ENCODE assay signal across 8 mouse cellular contexts in the genomic region with DNA sequence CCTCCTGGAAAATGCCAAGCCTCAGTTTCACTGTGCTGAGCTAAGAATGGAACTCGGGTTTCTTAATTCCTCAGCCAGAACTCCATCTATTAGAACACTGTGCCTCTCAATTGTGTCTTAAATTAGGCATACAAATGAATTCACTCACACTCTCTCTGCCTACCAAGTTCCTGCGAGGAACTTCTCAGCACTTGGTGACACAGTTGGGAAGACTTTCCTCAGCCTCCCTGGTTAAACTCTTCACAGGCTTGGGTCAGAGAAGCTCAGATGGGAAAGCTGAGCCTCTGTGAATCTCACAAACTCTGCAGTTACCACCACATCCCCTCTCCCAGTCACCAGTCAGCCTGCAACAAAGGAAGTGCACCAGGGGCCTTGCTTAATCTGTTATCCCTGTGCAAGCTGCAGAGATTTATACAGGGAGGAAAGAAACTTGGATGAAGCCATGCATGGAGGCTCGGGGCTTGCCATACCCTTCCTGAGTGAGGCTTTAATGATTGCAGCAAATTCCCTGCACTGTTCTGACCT.
DNase-seq lines count a peak whose midpoint lies in the region; ATAC-seq and TF ChIP-seq lines count a peak whose summit lies in the region.

No protein-coding gene starts in this region.

- peaks cover 49% of the 10 kb centered on the region for H3K4me1 ChIP-seq in heart, embryonic 13.5 days
- no peaks in the 10 kb centered on the region for H3K4me1 ChIP-seq in neural tube, embryonic 12.5 days
- H3K4me1 ChIP-seq in thymus, adult 2 months (replicated peaks; ENCODE audit: control insufficient read depth, insufficient read depth, low read length), result no peaks in the 10 kb centered on the region

- H3K36me3 ChIP-seq in heart, embryonic 13.5 days, result no peaks in the 10 kb centered on the region
- no peaks in the 10 kb centered on the region for H3K36me3 ChIP-seq in neural tube, embryonic 12.5 days
- H3K36me3 ChIP-seq in thymus, adult 2 months (ENCODE audit: control insufficient read depth, insufficient read depth, low read length), result no peaks in the 10 kb centered on the region

- H3K27ac ChIP-seq in heart, embryonic 13.5 days (replicated peaks), result peak overlapping the region; percentile 40
- H3K27ac ChIP-seq in neural tube, embryonic 12.5 days, result no peak overlapping the region
- H3K27ac ChIP-seq in thymus, adult 2 months (ENCODE audit: control insufficient read depth, insufficient read depth, low read length), result no peak overlapping the region

- intact Hi-C loops in heart, postnatal 14 days (cut with DNase I), result no loop called here

- no peak for ATAC-seq in heart, embryonic 13.5 days (ENCODE audit: extremely low read depth, insufficient number of reproducible peaks, low FRiP score, low TSS enrichment)
- 0 out of 2 replicates have a peak, but pooled peaks have one; percentile 25 for ATAC-seq in neural tube, embryonic 12.5 days (ENCODE audit: low FRiP score, low read depth)

- no peak for TF ChIP-seq POLR2A in thymus, adult 2 months (IDR thresholded peaks at IDR 0.05; ENCODE audit: control insufficient read depth, extremely low read depth, insufficient read depth, low read length, poor library complexity)

- TF ChIP-seq CTCF in thymus, adult 2 months (IDR thresholded peaks at IDR 0.05; ENCODE audit: borderline replicate concordance, control insufficient read depth, extremely low read depth, insufficient read depth, low read length, poor library complexity), result no peak

- no peaks in the 10 kb centered on the region for H3K27me3 ChIP-seq in heart, embryonic 13.5 days (replicated peaks)
- H3K27me3 ChIP-seq in neural tube, embryonic 12.5 days (replicated peaks), result no peaks in the 10 kb centered on the region
- H3K27me3 ChIP-seq in thymus, adult 2 months (ENCODE audit: control insufficient read depth, insufficient read depth, low read length), result no peaks in the 10 kb centered on the region

- peak overlapping the region; percentile 47; the same call in 1 of the 2 replicates for H3K4me2 ChIP-seq in heart, embryonic 13.5 days
- no peak overlapping the region for H3K4me2 ChIP-seq in neural tube, embryonic 12.5 days (replicated peaks)

- no peak for DNase-seq in heart, postnatal 14 days
- no peak for DNase-seq in neural tube, embryonic 10.5 days (ENCODE audit: extremely low spot score, low spot score)
- peak; percentile 47 to 63 for DNase-seq in frontal cortex, postnatal 36 days (ENCODE audit: low spot score in 2 of 2)
- peak; percentile 44 to 46 for DNase-seq in right cerebral cortex, postnatal 10 days (ENCODE audit: low spot score in 2 of 2)
- no peak for DNase-seq in thymus, adult 2 months
- no peak for DNase-seq in testis, postnatal 14 days (ENCODE audit: low spot score)

- no peak overlapping the region for H3K9ac ChIP-seq in heart, embryonic 13.5 days
- H3K9ac ChIP-seq in neural tube, embryonic 12.5 days, result no peak overlapping the region

- no peak overlapping the region for H3K4me3 ChIP-seq in heart, embryonic 13.5 days
- no peak overlapping the region for H3K4me3 ChIP-seq in neural tube, embryonic 12.5 days
- H3K4me3 ChIP-seq in thymus, adult 2 months (ENCODE audit: control insufficient read depth, insufficient read depth, low read length), result no peak overlapping the region

- H3K9me3 ChIP-seq in heart, embryonic 13.5 days, result no peaks in the 10 kb centered on the region
- no peaks in the 10 kb centered on the region for H3K9me3 ChIP-seq in neural tube, embryonic 12.5 days

- 44% methylated on average over 3 of the region's 3 CpGs for WGBS in heart, embryonic 13.5 days
- 47% methylated on average over 3 of the region's 3 CpGs for WGBS in neural tube, embryonic 12.5 days
- 89% methylated on average over 3 of the region's 3 CpGs for WGBS in thymus, adult 2 months

Comparison
In these comparisons a context has a peak if more than half of its experiments do, and no peak if none do; other contexts are left out.
1. DNase-seq: peak in frontal cortex, postnatal 36 days (2 of 2) and right cerebral cortex, postnatal 10 days (2 of 2); none in heart, postnatal 14 days (0 of 2), neural tube, embryonic 10.5 days (single experiment), thymus, adult 2 months (single experiment) and testis, postnatal 14 days (single experiment).